Mouse (Mus musculus): ENCODE measurements at regions not wholly inside any gene's neighbourhood (a gene's known extent, or its start where the extent isn't known, plus 50 kb on each side); places are given as distances from the start of the nearest gene placed in this dataset.

DNA sequence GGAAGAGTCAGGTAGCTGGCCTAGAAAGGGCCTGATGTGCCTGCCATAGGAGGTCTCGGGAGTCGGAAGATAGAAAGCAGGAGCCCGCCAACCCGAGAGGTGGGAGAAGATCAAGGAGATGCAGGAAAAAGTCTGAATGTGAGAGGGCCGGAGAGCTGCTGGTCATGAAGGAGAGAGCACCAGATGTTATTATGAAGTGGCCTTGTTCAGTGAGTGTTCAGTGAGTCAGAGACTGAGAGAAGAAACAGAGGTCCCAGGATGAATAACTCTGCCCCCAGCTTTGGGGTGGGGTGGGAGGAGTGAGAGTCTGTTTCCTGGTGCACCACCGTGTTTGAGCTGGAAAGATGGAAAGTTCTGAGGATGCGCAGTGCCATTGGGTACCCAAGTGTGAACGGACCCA is 100.2 kb upstream of the Slc45a1 start:
- TF ChIP-seq POLR2A (IDR thresholded peaks at IDR 0.05; ENCODE audit: low read depth, low read length) (no peak), CTCF (IDR thresholded peaks at IDR 0.05; ENCODE audit: borderline replicate concordance, insufficient read depth, low read length) (no peak)
